Mouse (Mus musculus) heart, adult 11 months (tissue): ENCODE data around the gene Gm12216.

Experiments
- DNase-seq: peaks from one replicate; pipeline ENCODE4 v3.0.0; 2022

The Gm12216 gene

DNA sequence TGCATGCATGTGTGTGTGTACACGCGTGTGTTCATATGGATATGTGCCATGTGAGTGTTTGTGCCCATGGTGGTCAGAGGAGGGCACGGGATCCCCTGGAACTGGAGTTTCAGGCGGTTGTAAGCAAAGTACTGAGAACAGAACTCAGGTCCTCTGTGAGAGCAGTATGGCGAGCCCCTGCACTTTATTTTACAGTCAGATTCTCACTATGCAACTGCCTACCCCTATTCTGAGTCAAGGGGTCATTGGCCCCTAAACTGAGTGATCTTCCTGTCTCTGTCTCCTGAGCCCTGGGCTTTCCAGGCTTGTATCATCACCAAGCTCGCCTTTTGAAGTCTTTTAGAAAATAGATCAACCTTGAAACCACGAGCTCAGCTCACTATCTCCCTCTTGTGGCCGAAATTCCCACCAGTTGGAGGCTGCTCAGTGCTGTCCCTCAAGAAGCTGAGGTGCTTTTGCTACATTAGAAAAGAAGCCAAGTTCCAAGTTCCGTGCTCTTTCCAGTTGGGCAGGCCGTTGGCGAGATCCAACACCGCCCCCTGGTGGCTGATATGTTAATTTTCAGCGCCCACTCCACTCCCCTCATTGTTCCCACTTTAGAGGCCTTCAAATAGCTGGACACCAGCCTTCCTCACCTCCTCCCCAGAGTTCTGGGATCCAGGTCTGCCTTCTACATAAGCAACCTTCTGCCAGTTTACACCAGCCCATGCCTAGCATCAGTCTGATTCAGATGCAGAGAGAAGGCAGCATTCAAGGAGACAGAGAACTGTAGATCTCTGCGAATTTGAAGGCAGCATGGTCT is 122.1 kb downstream of the Gm12216 start:
- DNase-seq = peak; percentile 97

DNA sequence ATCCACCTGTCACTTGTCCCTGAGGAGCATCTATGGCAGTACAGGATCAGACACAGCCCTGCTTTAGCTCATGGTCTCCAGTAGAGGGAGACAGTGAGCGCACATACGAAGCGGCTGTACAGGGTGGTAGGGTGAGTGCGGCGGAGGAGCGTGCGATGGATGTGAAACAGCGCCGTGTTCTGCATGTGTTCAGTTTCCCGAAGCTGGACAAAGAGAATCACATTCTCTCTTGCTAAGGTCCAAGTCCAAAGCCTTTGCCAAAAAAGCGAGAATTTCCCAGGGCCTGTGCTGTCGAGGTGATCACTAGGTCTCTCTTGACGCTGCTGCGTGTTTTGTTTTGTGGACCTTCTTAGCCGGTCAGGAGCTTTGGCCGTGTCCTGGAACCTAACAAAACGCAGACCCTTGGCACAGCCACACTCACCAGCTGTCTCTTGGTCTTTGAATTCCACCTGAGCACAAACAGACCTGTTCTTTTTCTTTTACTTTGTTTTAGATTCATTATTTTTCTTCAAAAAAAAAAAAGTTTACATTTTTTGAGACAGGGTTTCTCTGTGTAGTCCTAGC is 123.3 kb downstream of the Gm12216 start:
- DNase-seq = peak; percentile 94

DNA sequence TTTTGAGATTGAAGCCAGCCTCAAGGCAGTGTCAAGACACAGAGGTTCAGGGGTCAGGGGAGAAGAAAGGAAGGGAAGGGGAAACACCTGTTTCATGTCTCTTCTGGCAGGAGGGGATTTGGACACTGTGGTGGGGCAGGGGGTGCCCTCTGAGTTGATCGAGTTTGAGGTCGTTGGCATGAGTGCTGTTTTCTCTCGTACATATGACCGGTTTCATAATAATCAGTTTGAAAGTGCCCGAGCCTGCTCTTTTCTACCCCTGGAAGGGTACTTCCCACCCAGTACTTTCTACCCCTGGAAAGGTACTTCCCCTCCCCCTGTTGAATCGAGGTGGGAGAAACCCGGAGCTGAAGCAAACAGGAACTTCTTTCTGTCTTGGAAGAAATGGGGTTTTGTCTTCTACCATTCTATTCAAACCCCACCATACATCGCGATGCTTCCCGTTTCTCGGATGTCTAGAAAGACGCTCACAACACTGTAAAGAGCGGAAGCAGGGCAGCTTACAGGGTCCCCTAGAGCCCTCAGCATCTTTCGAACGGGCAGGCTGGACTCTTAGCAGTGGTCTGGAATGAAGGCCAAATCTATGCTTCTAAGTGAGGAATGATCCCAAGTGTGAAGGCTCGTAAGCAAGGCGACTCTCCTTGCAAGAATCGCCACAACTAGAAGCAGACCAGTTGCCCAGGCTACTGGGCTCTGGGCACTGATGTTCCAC is 123.9 kb downstream of the Gm12216 start:
- DNase-seq = peak; percentile 86

DNA sequence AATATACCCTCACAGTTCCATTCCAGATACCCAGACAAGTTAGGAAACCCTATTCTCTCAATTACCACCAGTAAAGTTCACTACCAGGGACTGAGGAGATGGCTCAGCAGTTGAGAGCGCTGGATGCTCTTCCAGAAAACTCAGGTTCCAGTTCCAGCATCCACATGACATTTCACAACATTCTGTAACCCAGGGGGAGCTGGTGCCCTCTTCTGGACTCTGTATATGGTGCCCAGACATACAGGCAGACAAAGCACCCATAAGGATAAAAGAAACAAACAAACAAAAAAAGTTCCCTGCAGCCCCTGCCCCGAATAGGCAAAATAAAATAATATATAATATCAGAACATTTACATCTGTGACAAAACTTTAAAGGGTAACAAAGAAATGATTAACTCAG is 124.6 kb downstream of the Gm12216 start:
- peak; percentile 55 for DNase-seq

DNA sequence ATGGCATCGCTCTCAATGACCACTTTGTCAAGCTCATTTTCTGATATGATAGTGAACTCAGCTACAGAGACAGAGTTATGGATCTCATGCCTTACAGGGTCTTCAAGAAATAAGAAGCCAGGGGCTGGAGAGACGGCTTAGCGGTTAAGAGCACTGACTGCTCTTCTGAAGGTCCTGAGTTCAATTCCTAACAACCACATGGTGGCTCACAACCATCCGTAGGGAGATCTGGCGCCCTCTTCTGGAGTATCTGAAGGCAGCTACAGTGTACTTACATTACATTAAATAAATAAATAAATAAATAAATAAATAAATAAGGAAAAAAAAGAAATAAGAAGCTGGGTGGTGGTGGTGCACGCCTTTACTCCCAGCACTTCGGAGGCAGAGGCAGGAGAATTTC is 125.2 kb downstream of the Gm12216 start:
- no peak for DNase-seq
